ENCODE assay signal across 19 mouse cellular contexts in the genomic region with DNA sequence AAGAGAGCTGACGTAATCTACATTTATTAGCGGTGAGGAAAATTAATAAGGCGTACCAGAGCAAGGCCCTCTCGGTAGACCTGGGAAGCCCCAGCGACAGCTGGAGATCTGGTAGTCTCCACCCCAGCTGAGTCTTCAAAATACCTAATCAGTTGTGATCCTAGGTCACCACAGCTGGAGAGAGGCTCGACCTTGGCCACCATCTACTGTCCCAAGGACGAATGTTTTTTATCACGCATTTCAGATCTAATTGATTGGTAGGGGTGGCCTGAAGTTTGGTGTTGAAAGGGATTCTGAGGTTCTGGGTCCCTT. TPM values are rescaled to one million over a fixed set of nuclear protein-coding genes. Genes with fewer than 3 reads are reported as not detected.
A peak's percentile ranks its signal among the peaks of the same experiment; 100 is the strongest.
DNase-seq lines count a peak whose midpoint lies in the region; ATAC-seq and TF ChIP-seq lines count a peak whose summit lies in the region.
"Had no signal": no experiment of that assay in that cellular context is flagged by ENCODE, and none has a peak within 500 bp of the region (broad histone marks: within the 10 kb centered on the region; RNA-seq: fewer than 3 reads in every experiment).

No protein-coding gene starts in this region.

- no peak for ATAC-seq in heart, embryonic 15.5 days (replicated peaks; ENCODE audit: insufficient number of reproducible peaks, insufficient read depth, low FRiP score, low read depth)
- no peak for ATAC-seq in lung, postnatal 0 days
- ATAC-seq: forebrain, embryonic 14.5 days; hindbrain, postnatal 0 days; intestine, postnatal 0 days had no signal

- H3K27me3 ChIP-seq in heart, embryonic 15.5 days = no peaks in the 10 kb centered on the region
- H3K27me3 ChIP-seq in lung, postnatal 0 days (replicated peaks; ENCODE audit: insufficient read depth, low read length) = no peaks in the 10 kb centered on the region

- H3K27ac ChIP-seq in gastrocnemius, adult 2 months = peak overlapping the region; percentile 94
- H3K27ac ChIP-seq in heart, embryonic 15.5 days = peak overlapping the region; percentile 73
- H3K27ac ChIP-seq in lung, postnatal 0 days (ENCODE audit: low read length) = peak overlapping the region; percentile 58; the same call in 1 of the 2 replicates
- H3K27ac ChIP-seq: hindbrain, embryonic 10.5 days; hindbrain, postnatal 0 days; kidney, embryonic 15.5 days had no signal

- intact Hi-C loops in gastrocnemius, adult 2 months (cut with DNase I) = no loop called here
- intact Hi-C loops in gastrocnemius, postnatal 36 days (cut with DNase I) = no loop called here

- TF ChIP-seq EP300 in lung, postnatal 0 days (IDR thresholded peaks at IDR 0.05) = no peak

- no peak overlapping the region for H3K4me3 ChIP-seq in gastrocnemius, adult 2 months
- no peak overlapping the region for H3K4me3 ChIP-seq in heart, embryonic 15.5 days
- H3K4me3 ChIP-seq in lung, postnatal 0 days (ENCODE audit: low read depth, low read length) = no peak overlapping the region
- H3K4me3 ChIP-seq: hindbrain, embryonic 10.5 days; kidney, embryonic 15.5 days had no signal

- H3K4me1 ChIP-seq in heart, embryonic 15.5 days (replicated peaks) = peaks cover 68% of the 10 kb centered on the region
- peaks cover 34% of the 10 kb centered on the region for H3K4me1 ChIP-seq in lung, postnatal 0 days (ENCODE audit: insufficient read depth, low read depth, low read length)

- no peak for TF ChIP-seq CTCF in gastrocnemius, adult 2 months (IDR thresholded peaks at IDR 0.05)
- TF ChIP-seq CTCF in lung, postnatal 0 days (IDR thresholded peaks at IDR 0.05) = no peak; the same call in 1 of the 2 replicates

- WGBS in heart, embryonic 15.5 days = 19% methylated on average over 8 of the region's 8 CpGs
- WGBS in lung, postnatal 0 days = 34% methylated on average over 8 of the region's 8 CpGs

- 0 out of 2 replicates have a peak overlapping the region, but pooled peaks have one; percentile 22 for H3K9ac ChIP-seq in heart, embryonic 15.5 days
- H3K9ac ChIP-seq in lung, postnatal 0 days (replicated peaks; ENCODE audit: low read depth) = no peak overlapping the region
- H3K9ac ChIP-seq: kidney, embryonic 15.5 days had no signal

- DNase-seq in gastrocnemius, adult 2 months = peak; percentile 44
- DNase-seq in gastrocnemius, postnatal 36 days = no peak
- no peak for DNase-seq in heart, adult 11 months
- DNase-seq in lung, postnatal 0 days (ENCODE audit: low spot score) = no peak
- DNase-seq in lung, postnatal 4 days = no peak
- DNase-seq in left cerebral cortex, adult 11 months (ENCODE audit: low spot score) = no peak
- DNase-seq: cerebellum, adult 8-10 months; gastrocnemius, postnatal 14 days; layer of hippocampus, adult 9-11 months; right cerebral cortex, postnatal 25 days; thymus, postnatal 4 days had no signal

- no peaks in the 10 kb centered on the region for H3K36me3 ChIP-seq in heart, embryonic 15.5 days
- no peaks in the 10 kb centered on the region for H3K36me3 ChIP-seq in lung, postnatal 0 days (ENCODE audit: insufficient read depth, low read length)
- H3K36me3 ChIP-seq: hindbrain, embryonic 10.5 days; kidney, embryonic 15.5 days had no signal

- peak overlapping the region; percentile 20 for H3K4me2 ChIP-seq in heart, embryonic 15.5 days
- H3K4me2 ChIP-seq in lung, postnatal 0 days (replicated peaks; ENCODE audit: low read depth, low read length) = no peak overlapping the region
- H3K4me2 ChIP-seq: kidney, embryonic 15.5 days had no signal

- H3K9me3 ChIP-seq in heart, embryonic 15.5 days (replicated peaks) = no peaks in the 10 kb centered on the region
- no peaks in the 10 kb centered on the region for H3K9me3 ChIP-seq in lung, postnatal 0 days (ENCODE audit: low read length)
- H3K9me3 ChIP-seq: hindbrain, embryonic 10.5 days; kidney, embryonic 15.5 days had no signal

RNA-seq across cellular contexts. Expression of a gene that starts 6.4 kb away (rescaled TPM):
- 1 to 10 TPM; 3.3 to 9.2 TPM for total RNA-seq in gastrocnemius, adult 2 months (2021)
- 1 to 10 TPM; 5.2 to 5.7 TPM for total RNA-seq in gastrocnemius, postnatal 36 days (2021)
- 14.0 and 17.4 TPM in 2 replicates for polyA plus RNA-seq in heart, embryonic 15.5 days (2015; fragmentation: Nextera tagmentation; extraction: Ambion mirVana)
- 17.3 and 20.6 TPM in 2 replicates for polyA plus RNA-seq in lung, postnatal 0 days (2015; fragmentation: Nextera tagmentation; extraction: Ambion mirVana)
- total RNA-seq: megakaryocyte-erythroid progenitor cell, adult 5-6 weeks; neutrophil, adult 5-6 weeks had no signal
